Mouse (Mus musculus): ENCODE data around the gene Dscaml1.
A peak's percentile ranks its signal among the peaks of the same experiment; 100 is the strongest.
"Not testable (repeated sequence)": the region's sequence is repeated elsewhere in the genome, so short reads cannot be mapped to it uniquely, and the experiment has no call there.

The Dscaml1 gene

GRCm38 (mm10) chr9:45774088-45774487 lies 347.7 kb downstream of the Dscaml1 start:
- no peak for DNase-seq (ENCODE audit: extremely low read depth, low read depth)

GRCm38 (mm10) chr9:45776176-45776575 lies 349.7 kb downstream of the Dscaml1 start:
- not testable (repeated sequence) for DNase-seq (ENCODE audit: extremely low read depth, low read depth)

GRCm38 (mm10) chr9:45779201-45779600 lies 352.8 kb downstream of the Dscaml1 start:
- no peak for DNase-seq (ENCODE audit: extremely low read depth, low read depth)

- DNase-seq (ENCODE audit: extremely low read depth, low read depth) = no peak
Measured at GRCm38 (mm10) chr9:45783249-45784069, 357.0 kb downstream of the Dscaml1 start.

- DNase-seq (ENCODE audit: extremely low read depth, low read depth) = no peak
Measured at GRCm38 (mm10) chr9:45787071-45787470, 360.6 kb downstream of the Dscaml1 start.

DNA sequence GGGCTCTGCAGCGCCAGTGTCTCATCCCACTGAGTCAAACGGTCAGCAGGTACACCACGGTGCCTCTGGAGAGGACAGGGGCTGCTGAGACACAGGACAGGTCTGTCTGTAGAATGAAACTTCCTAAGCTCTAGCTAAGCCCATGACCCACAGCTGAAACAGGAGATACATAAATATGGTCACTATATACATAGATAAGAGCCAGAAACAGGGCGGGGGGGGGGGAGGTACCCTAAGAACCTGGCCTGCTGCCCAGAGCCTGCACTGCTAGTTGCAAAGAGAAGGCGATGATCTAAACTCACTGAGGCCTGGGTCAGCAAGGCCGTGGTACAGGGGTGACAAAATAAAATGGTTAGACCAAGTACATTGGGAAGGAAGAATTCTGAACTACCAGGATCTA lies 361.1 kb downstream of the Dscaml1 start:
- peak; percentile 56 for DNase-seq (ENCODE audit: extremely low read depth, low read depth)

DNA sequence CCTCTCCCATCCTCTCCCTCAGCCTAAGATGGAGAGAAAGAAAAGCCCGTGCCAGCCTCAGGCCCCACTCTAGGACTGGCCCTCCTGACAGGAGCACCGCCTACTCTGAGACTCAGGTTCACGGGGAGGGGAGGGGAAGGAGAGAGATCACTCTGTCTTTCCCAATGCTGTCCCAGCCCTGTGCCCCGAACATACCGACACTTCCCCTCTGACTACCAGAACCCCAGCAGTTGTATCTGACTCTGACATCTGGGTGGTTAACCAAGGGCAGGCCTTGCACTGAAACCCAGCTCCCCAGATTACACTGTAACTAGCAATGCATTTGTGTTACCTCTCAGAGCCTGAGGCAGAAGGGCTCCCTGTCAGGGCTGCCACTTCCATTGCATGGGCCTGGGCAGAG lies 362.0 kb downstream of the Dscaml1 start:
- peak; percentile 91 for DNase-seq (ENCODE audit: extremely low read depth, low read depth)

- DNase-seq (ENCODE audit: extremely low read depth, low read depth) = no peak
Measured at GRCm38 (mm10) chr9:45791456-45792142, 365.2 kb downstream of the Dscaml1 start.

DNA sequence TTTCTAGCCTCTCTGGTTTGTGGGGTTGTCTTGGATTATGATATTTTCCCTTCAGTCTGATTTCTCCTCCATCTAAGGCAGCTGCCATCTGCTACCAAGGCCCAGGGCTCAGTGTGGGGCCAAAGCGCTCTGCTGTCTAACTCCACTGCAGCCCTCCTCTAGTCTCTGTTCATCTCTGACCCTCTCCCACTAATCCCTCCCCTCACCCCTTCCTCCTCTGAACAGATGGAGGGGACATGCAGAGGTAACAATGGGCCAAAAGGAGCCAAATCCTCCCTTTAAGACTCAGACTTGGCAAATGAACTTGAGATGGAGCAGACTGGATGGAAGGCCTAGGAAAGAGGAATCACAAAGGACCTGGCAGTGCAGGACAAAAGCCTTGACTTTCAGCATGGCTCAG lies 365.8 kb downstream of the Dscaml1 start:
- no peak for DNase-seq (ENCODE audit: extremely low read depth, low read depth)

- DNase-seq (ENCODE audit: extremely low read depth, low read depth) = no peak
Measured at GRCm38 (mm10) chr9:45793697-45794096, 367.3 kb downstream of the Dscaml1 start.

- no peak for DNase-seq (ENCODE audit: extremely low read depth, low read depth)
Measured at GRCm38 (mm10) chr9:45795722-45796121, 369.3 kb downstream of the Dscaml1 start.

DNA sequence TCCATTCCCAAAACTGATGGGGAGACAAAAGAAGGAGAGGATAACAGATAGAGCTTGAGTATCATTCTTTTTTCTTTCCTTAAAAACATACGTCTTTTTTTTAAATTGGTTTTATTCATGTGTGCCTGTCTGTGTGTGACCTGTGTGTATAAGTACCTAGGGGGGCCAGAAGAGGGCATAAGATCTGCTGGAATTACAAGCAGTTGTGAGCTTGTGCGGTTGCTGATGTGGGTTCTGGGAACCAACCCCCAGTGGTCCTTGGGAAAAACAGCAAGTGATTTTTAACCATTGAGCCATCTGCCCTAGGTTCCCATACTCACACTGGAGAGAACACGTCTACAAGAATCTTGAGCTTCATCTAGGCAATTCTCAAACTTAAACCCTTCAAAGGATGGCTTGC lies 370.8 kb downstream of the Dscaml1 start:
- no peak for DNase-seq (ENCODE audit: extremely low read depth, low read depth)

GRCm38 (mm10) chr9:45798467-45799164 lies 372.2 kb downstream of the Dscaml1 start:
- no peak for DNase-seq (ENCODE audit: extremely low read depth, low read depth)

- no peak for DNase-seq (ENCODE audit: extremely low read depth, low read depth)
Measured at GRCm38 (mm10) chr9:45799402-45799801, 373.0 kb downstream of the Dscaml1 start.

Data from MEL-GATA-1-ER (cell line).